Mouse (Mus musculus) layer of hippocampus, adult 18-20 months (tissue): ENCODE measurements at regions not wholly inside any gene's neighbourhood (a gene's known extent, or its start where the extent isn't known, plus 50 kb on each side); places are given as distances from the start of the nearest gene placed in this dataset.
"Not testable (repeated sequence)": the region's sequence is repeated elsewhere in the genome, so short reads cannot be mapped to it uniquely, and the experiment has no call there.

Experiments used
- DNase-seq, 2 experiments: peaks; one replicate each; pipeline ENCODE4 v3.0.0; 2022; ENCODE audit warnings: low spot score in 2 of 2

GRCm38 (mm10) chr19:32969213-32969776, 212.0 kb downstream of the Pten start:
- DNase-seq: no peak

GRCm38 (mm10) chr19:32972116-32972515, 214.8 kb downstream of the Pten start:
- no peak for DNase-seq

DNA sequence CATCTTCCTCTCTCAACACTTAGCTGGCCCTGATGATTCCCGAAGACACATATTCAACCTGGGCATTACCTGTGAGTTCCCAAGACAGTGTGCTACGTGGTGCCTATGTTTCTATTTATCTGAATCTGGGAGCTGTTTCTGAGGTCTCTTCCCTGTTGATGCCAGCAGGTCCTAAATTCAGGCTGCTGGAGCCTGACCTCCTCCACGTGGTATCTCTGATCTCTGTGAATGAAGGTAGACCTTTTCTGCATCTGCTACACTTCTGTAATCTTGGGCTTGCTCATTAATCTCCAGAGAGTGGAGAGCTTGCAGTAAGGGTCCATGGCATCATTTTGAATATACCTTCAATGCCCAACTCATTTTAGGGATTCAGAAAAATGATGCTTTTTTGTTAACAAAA, 215.8 kb downstream of the Pten start:
- no peak for DNase-seq

DNA sequence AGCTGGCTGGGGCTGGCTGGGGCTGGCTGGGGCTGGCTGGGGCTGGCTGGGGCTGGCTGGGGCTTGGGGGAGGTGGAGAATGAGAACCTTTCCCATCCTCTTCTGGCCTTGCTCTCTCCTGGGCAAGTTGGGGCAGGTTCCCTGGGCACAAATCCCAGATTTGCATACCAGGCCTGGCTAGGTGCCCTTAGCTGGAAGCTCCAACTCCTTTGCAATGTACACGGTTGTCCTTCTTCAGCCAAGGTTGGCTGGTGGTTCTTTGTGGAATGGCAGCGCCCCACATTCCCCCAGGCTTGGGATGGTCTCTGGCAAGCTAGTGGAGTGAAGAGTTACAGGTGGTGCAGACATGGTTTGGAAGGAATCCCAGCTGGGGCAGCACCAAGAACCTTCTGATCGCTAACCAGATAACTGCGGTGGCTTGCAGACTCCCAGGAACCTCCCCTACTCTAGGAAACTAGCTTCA, 217.5 kb downstream of the Pten start:
- DNase-seq: no peak

DNA sequence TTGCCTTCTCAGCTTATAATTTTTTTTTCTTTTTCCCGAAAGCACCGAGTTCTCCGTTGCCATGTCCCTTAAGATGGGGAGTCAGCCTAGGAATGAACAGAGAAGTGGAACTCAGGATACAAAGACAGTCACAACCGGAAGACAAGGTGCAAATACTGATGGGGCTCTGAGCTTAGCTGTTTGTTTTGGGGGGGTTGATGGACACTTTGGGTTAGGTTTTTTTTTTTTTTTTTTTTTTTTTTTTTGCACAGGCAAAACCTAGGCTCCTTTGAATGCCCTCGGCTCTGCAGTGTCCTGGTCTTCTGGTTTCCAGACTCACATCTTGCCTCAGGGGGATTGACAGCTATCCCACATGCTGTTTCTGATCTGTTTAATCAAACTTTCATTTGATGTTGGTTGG, 218.0 kb downstream of the Pten start:
- DNase-seq: no peak

DNA sequence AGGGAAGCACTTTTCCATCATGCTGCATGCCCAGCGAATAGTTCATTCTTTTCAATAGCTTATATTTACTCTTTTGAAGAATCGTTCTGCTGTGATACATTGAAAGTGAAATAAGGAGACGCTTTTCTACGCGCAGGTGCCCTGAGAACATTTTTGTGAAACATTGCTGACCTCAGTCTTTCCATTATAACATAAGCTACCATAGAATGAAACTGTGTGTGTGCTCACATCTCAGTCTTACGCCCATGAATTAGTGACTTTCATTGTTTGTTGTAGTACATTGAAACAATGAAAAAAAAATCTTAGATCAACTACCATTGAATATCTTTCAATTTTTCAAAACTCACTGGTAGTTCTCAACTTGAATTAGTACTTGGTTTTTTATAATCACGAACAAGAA, 219.2 kb downstream of the Pten start:
- DNase-seq: no peak

DNA sequence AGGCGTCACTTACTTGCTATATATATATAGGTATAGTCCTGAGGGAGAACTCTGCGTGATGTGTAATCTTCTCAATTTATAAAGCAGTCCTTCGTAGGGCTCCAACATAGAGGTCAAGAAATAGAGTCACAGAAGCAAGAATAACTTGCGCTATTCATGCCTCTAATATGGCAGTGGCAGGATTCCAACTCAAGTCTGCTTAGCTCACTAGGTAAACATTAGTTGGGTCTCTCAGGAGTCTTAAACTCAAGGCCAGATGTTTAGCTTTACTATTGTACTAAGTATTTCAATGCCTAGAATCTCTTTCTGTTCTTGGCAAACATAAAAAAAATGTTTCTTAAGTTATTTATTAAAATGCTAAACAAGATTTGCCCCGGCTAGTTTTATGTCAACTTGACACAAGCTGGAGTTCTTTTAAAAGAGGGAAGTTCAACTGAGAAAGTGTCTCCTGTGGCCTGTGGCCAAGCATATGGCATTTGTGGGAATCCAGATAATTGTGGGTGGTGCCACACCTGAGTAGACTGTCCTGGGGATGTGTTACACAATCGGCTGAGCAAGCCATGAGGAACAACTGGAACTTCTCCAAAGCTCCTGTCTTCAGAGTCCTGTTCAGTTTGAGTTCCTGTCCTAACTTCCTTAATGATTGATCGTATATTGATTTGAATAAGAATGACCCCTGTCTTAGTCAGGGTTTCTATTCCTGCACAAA, 220.9 kb downstream of the Pten start:
- no peak for DNase-seq

DNA sequence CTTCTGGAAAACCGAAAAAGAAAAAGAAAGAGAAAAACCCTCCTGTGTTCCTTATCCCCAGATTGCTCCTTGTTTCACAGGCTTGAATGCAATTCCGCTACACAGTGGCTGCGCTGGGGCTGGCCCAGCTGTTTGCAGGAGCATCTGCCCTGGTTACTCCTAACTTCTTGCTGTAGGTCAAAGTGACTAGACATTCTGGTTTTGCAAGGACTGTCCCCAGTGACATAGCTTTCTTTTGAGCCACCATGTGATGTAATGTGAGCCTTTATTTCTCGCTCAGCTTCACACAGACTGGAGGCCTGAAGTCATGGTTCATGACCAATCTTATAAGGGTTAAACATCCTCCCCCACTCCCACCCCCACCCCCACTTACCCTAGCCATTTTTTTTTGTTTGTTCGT, 222.8 kb downstream of the Pten start:
- DNase-seq: no peak

DNA sequence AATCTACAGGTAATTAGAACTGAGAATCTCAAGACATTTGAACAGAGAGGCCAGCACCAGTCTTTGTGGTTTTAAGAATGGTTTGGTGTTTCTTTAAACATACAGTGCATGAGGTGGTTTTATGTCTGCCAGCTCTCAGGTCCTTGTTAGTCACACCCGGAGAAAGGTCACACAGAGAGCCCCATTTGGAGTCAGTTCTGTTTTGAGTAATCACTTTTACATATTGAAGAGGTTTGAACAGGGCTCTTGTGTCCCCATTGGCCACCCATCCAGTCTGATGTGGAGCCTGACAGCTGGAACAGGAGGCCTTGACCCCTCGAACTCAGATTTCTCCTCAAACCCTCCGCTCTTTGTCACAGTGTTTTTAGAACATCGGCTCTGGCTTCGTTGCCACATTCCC, 231.4 kb downstream of the Pten start:
- DNase-seq: no peak

GRCm38 (mm10) chr19:32989346-32989745, 232.0 kb downstream of the Pten start:
- DNase-seq: no peak

DNA sequence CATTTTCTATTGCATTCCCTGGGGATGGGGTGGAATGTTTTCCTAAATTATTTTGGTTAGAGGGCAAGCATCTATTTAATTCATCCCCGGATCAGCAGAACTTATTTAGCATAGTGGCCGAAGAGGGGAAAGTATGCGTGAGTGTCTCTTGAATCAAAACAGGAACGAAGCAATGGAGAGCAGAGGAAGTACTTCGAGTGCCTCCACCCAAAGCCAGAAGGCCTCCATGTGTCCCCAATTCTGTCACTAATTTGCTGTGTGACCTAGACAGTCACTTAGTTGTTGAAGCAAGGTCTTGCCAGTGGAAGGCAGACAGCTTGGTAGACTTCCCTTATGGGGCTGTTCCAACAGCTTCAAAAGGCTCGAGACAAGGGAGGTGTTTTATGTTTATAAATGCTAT, 233.3 kb downstream of the Pten start:
- DNase-seq: no peak

DNA sequence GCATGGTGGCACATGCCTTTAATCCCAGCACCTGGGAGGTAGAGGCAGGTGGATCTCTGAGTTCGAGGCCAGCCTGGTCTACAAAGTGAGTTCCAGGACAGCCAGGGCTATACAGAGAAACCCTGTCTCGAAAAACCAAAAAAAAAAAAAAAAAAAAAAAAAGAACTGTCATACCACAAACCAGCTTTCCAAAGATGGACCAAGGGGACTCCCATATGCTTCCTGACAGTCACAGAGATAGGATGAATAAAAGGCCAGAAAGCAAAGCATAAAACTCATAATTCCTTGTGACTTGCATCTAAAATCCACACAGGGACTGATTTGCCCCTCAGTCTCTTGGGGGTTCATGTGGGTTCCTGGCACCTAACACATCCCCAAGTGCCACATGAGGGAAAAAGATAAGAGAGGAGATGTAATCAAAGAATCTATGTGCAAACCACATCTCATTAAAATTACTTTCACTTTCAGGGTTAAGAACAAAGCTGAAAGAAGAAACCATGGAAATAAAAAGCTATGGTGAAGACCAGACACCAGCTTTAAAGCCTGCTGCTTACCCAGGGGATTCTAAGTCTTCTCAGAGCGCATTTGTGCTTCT, 241.4 kb downstream of the Pten start:
- DNase-seq: no peak

GRCm38 (mm10) chr19:33007582-33007981, 250.3 kb downstream of the Pten start:
- DNase-seq: no peak

- no peak for DNase-seq
These were observed 250.8 kb downstream of the Pten start for GRCm38 (mm10) chr19:33008076-33008475.

DNA sequence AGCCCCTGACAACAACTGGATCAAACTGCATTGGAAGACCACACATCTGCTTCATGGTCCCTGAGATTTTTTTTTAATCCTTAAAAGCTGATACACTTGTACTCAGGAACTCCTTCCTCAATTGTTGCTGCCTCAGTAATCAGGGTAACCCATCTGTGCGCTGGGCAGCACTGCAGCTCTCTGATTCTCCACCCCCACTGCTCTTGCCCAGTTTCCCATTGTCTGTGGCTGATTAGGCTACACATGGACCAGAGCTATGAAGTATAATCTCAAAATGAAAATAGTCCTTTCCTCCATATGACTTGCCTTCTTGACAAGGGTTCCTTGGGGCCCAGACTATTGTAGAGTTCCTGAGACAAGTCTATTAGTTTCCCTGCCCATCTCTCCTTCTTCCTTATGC, 251.5 kb downstream of the Pten start:
- no peak for DNase-seq

- peak in 1 of 2 experiments; percentile 2 for DNase-seq
These were observed 253.7 kb downstream of the Pten start for GRCm38 (mm10) chr19:33010886-33011446.

- DNase-seq: not testable (repeated sequence)
These were observed 257.6 kb downstream of the Pten start for GRCm38 (mm10) chr19:33014879-33015278.

DNA sequence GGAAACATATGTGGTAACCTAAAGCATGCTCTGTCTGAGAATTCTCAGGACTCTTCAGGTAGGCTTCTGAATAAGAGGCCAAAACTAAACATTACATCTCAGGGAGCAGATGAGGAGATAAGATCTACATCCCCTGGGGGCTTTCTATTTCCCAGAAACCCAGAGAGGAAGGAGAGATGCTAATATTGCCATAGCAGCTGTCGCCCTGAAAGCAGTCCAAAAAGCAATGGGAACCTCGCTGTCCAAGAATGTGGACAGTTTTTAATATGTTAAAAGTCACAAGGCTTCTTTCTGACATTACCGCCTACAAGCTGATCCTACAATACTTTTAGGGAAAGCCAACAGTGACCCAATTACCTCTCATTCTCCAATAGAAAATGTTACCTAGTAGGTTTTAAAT, 263.9 kb downstream of the Pten start:
- DNase-seq: no peak

DNA sequence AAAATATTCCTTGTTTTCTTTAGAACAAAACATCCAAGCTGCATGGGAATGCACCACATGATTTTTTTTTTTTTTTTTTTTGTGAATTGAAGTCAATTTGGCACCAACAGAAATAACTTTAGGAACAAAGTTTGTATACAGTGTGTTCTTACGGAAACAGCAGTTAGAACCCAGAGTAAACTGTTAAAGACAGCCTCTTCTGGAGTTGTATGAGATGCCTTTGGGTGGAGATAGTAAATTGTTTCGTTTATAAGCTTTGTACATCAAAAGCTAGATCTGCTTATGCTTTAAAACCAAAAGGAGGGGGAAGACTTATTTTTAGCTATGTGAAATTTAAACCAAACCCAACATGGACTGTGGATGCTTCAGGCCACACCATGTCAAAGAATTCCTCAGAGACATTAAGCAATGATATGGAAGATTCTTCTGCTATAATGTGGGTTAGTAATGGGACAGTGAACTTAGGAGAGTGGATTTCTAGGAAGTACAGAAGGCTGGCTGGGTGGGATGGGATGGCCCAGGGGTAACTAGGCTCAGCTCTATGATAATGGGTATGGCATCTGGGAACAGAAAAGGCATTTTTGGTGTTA, 265.6 kb downstream of the Pten start:
- no peak for DNase-seq

GRCm38 (mm10) chr19:33029688-33030444, 272.6 kb downstream of the Pten start:
- no peak for DNase-seq

- no peak for DNase-seq
These were observed 283.2 kb downstream of the Pten start for GRCm38 (mm10) chr19:33040512-33040911.
